Mouse (Mus musculus): ENCODE data around the gene Socs7. TPM values are rescaled to one million over a fixed set of nuclear protein-coding genes. Genes with fewer than 3 reads are reported as not detected.

The Socs7 gene
- total and polyA plus RNA-seq, 2 experiments, result 3.7 to 4.0 TPM

- WGBS, result 76% methylated on average over 5 of the region's 5 CpGs
- Histone ChIP-seq H3K9ac (ENCODE audit: low read depth, low read length) (no peak overlapping the region), H3K4me3 (ENCODE audit: insufficient read depth, low read depth, low read length) (no peak overlapping the region), H3K36me3 (ENCODE audit: control insufficient read depth, insufficient read depth, low read length) (no peaks in the 10 kb centered on the region), H3K27me3 (ENCODE audit: control insufficient read depth, insufficient read depth, low read length) (no peaks in the 10 kb centered on the region), H3K27ac (replicated peaks; ENCODE audit: insufficient read depth, low read depth, low read length) (no peak overlapping the region), H3K79me2 (ENCODE audit: control insufficient read depth, insufficient read depth, low read length) (peaks cover 3% of the 10 kb centered on the region; the same call in 1 of the 2 replicates), H3K4me1 (ENCODE audit: control insufficient read depth, insufficient read depth, low read length) (peaks cover 10% of the 10 kb centered on the region)
- DNase-seq (ENCODE audit: extremely low read depth, low read depth, low spot score), result no peak
- TF ChIP-seq POLR2A (IDR thresholded peaks at IDR 0.05; ENCODE audit: extremely low read depth, insufficient read depth, low read length), result no peak
- no peak for TF ChIP-seq CTCF (IDR thresholded peaks at IDR 0.05; ENCODE audit: low read depth, low read length)
Observed at GRCm38 (mm10) chr11:97424092-97424692, 61.8 kb downstream of the Socs7 start.

DNA sequence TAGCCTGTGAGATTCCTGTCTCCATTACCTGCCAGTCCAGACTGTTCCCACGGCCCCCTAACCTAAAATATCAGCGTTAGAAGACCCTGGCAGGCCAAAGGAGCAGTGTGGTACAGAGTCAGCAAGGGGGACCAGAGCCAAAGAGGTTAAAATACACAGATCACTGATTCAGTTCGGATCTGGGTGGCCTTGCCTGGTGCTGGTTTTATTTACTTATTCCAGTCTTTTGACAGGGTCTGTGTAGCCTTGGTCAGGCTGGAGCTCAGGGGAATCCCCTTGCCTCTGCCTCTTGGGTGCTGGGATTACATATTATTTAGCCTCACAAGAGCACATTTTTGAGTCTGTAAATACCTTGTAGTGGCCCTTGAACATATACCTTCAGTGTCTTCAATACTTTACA is 62.5 kb downstream of the Socs7 start:
- TF ChIP-seq CTCF (IDR thresholded peaks at IDR 0.05; ENCODE audit: low read depth, low read length) (no peak), POLR2A (IDR thresholded peaks at IDR 0.05; ENCODE audit: extremely low read depth, insufficient read depth, low read length) (no peak)
- Histone ChIP-seq H3K27ac (replicated peaks; ENCODE audit: insufficient read depth, low read depth, low read length) (no peak overlapping the region), H3K79me2 (ENCODE audit: control insufficient read depth, insufficient read depth, low read length) (peaks cover 7% of the 10 kb centered on the region; the same call in 1 of the 2 replicates), H3K4me1 (ENCODE audit: control insufficient read depth, insufficient read depth, low read length) (peaks cover 7% of the 10 kb centered on the region), H3K27me3 (ENCODE audit: control insufficient read depth, insufficient read depth, low read length) (no peaks in the 10 kb centered on the region), H3K9ac (ENCODE audit: low read depth, low read length) (no peak overlapping the region), H3K4me3 (ENCODE audit: insufficient read depth, low read depth, low read length) (no peak overlapping the region), H3K36me3 (ENCODE audit: control insufficient read depth, insufficient read depth, low read length) (no peaks in the 10 kb centered on the region)
- WGBS, result 28% methylated on average over 3 of the region's 3 CpGs
- DNase-seq (ENCODE audit: extremely low read depth, low read depth, low spot score), result peak; percentile 33

GRCm38 (mm10) chr11:97427794-97428725 is 65.7 kb downstream of the Socs7 start:
- Histone ChIP-seq H3K79me2 (ENCODE audit: control insufficient read depth, insufficient read depth, low read length) (peaks cover 5% of the 10 kb centered on the region; the same call in 1 of the 2 replicates), H3K36me3 (ENCODE audit: control insufficient read depth, insufficient read depth, low read length) (no peaks in the 10 kb centered on the region), H3K27ac (replicated peaks; ENCODE audit: insufficient read depth, low read depth, low read length) (peak overlapping the region; percentile 94), H3K4me3 (ENCODE audit: insufficient read depth, low read depth, low read length) (peak overlapping the region; percentile 52), H3K4me1 (ENCODE audit: control insufficient read depth, insufficient read depth, low read length) (peaks cover 8% of the 10 kb centered on the region), H3K27me3 (ENCODE audit: control insufficient read depth, insufficient read depth, low read length) (no peaks in the 10 kb centered on the region), H3K9ac (ENCODE audit: low read depth, low read length) (peak overlapping the region; percentile 59)
- DNase-seq (ENCODE audit: extremely low read depth, low read depth, low spot score), result peak; percentile 92
- TF ChIP-seq POLR2A (IDR thresholded peaks at IDR 0.05; ENCODE audit: extremely low read depth, insufficient read depth, low read length) (peak; percentile 49; the same call in 1 of the 2 replicates), CTCF (IDR thresholded peaks at IDR 0.05; ENCODE audit: low read depth, low read length) (no peak)
- 2% methylated on average over 32 of the region's 32 CpGs for WGBS

GRCm38 (mm10) chr11:97428726-97429077 is 66.4 kb downstream of the Socs7 start:
- Histone ChIP-seq H3K9ac (ENCODE audit: low read depth, low read length) (no peak overlapping the region), H3K4me3 (ENCODE audit: insufficient read depth, low read depth, low read length) (no peak overlapping the region), H3K36me3 (ENCODE audit: control insufficient read depth, insufficient read depth, low read length) (no peaks in the 10 kb centered on the region), H3K27me3 (ENCODE audit: control insufficient read depth, insufficient read depth, low read length) (no peaks in the 10 kb centered on the region), H3K4me1 (ENCODE audit: control insufficient read depth, insufficient read depth, low read length) (peaks cover 10% of the 10 kb centered on the region), H3K27ac (replicated peaks; ENCODE audit: insufficient read depth, low read depth, low read length) (0 out of 2 replicates have a peak overlapping the region, but pooled peaks have one; percentile 3), H3K79me2 (ENCODE audit: control insufficient read depth, insufficient read depth, low read length) (peaks cover 5% of the 10 kb centered on the region; the same call in 1 of the 2 replicates)
- DNase-seq (ENCODE audit: extremely low read depth, low read depth, low spot score), result no peak
- no peak for TF ChIP-seq CTCF (IDR thresholded peaks at IDR 0.05; ENCODE audit: low read depth, low read length)
- no peak for TF ChIP-seq POLR2A (IDR thresholded peaks at IDR 0.05; ENCODE audit: extremely low read depth, insufficient read depth, low read length)
- WGBS, result 59% methylated on average over 4 of the region's 4 CpGs

DNA sequence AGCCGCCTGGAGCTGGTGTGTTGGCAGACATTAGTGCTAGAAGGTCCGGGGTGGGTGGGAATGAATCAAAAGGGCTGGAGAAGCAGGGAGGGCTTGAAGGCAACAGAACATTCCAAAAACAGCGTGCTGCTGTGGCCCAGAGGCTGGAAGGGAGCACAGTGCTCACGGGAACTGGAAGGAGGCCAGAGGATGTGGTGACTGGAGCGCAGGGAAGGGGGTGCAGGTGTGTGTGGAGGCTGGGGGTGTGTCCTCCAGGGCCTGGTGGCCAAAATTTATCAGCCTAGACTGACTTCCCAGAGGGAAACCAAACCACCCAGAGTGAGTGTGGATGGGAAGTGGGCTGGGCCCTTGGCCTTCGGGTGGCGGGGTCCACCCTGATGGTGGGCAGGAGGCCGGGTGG is 67.3 kb downstream of the Socs7 start:
- WGBS, result 69% methylated on average over 8 of the region's 8 CpGs
- H3K4me1 ChIP-seq (ENCODE audit: control insufficient read depth, insufficient read depth, low read length), result peaks cover 10% of the 10 kb centered on the region
- H3K4me3 ChIP-seq (ENCODE audit: insufficient read depth, low read depth, low read length), result no peak overlapping the region
- TF ChIP-seq POLR2A (IDR thresholded peaks at IDR 0.05; ENCODE audit: extremely low read depth, insufficient read depth, low read length) (no peak), CTCF (IDR thresholded peaks at IDR 0.05; ENCODE audit: low read depth, low read length) (no peak)
- no peak overlapping the region for H3K9ac ChIP-seq (ENCODE audit: low read depth, low read length)
- peaks cover 5% of the 10 kb centered on the region; the same call in 1 of the 2 replicates for H3K79me2 ChIP-seq (ENCODE audit: control insufficient read depth, insufficient read depth, low read length)
- H3K27ac ChIP-seq (replicated peaks; ENCODE audit: insufficient read depth, low read depth, low read length), result no peak overlapping the region
- no peaks in the 10 kb centered on the region for H3K36me3 ChIP-seq (ENCODE audit: control insufficient read depth, insufficient read depth, low read length)
- no peak for DNase-seq (ENCODE audit: extremely low read depth, low read depth, low spot score)
- H3K27me3 ChIP-seq (ENCODE audit: control insufficient read depth, insufficient read depth, low read length), result no peaks in the 10 kb centered on the region

All from liver, adult 2 months (tissue).